Mouse (Mus musculus) heart, embryonic 11.5 days (tissue): ENCODE data around the gene Pah. TPM values are rescaled to one million over a fixed set of nuclear protein-coding genes. Genes with fewer than 3 reads are reported as not detected.

ENCODE experiments used
- ATAC-seq: fragments of 200-750 bp; cut with Nextera tagmentation; replicated peaks from 2 replicates; pipeline ENCODE4 v1.8.0; 2017; ENCODE audit warnings: moderate library complexity; ENCODE audit not compliant: insufficient number of reproducible peaks, low FRiP score, low TSS enrichment
- H3K27ac ChIP-seq: fragments of 300-500 bp; sonication (generic); 2 replicates; pipeline ENCODE4 v1.5.1; 2014; ENCODE audit warnings: mild to moderate bottlenecking, low read depth, low read length
- H3K27me3 ChIP-seq: fragments of 300-500 bp; sonication (generic); 2 replicates; pipeline ENCODE4 v1.6.1; 2014; ENCODE audit warnings: mild to moderate bottlenecking, low read length, mixed read lengths; ENCODE audit not compliant: control insufficient read depth, insufficient read depth
- H3K36me3 ChIP-seq: fragments of 300-500 bp; sonication (generic); 2 replicates; pipeline ENCODE4 v1.6.1; 2014; ENCODE audit warnings: mild to moderate bottlenecking, low read length, moderate library complexity, mixed read lengths; ENCODE audit not compliant: control insufficient read depth, insufficient read depth
- H3K4me1 ChIP-seq: fragments of 300-500 bp; sonication (generic); 2 replicates; pipeline ENCODE4 v1.6.1; 2014; ENCODE audit warnings: low read length; ENCODE audit not compliant: control insufficient read depth, insufficient read depth
- H3K4me2 ChIP-seq: fragments of 300-500 bp; sonication (generic); 2 replicates; pipeline ENCODE4 v1.6.1; 2014; ENCODE audit warnings: mild to moderate bottlenecking, moderate library complexity
- H3K4me3 ChIP-seq: fragments of 300-500 bp; sonication (generic); 2 replicates; pipeline ENCODE4 v1.5.1; 2014; ENCODE audit warnings: low read depth, low read length
- H3K9ac ChIP-seq: fragments of 300-500 bp; sonication (generic); 2 replicates; pipeline ENCODE4 v1.6.1; 2014; ENCODE audit warnings: mild to moderate bottlenecking, low read depth, low read length, moderate library complexity
- H3K9me3 ChIP-seq: fragments of 300-500 bp; sonication (generic); replicated peaks from 2 replicates; pipeline ENCODE4 v1.6.1; 2016; ENCODE audit warnings: low read length; ENCODE audit not compliant: control insufficient read depth
- WGBS: fragments of 180-500 bp; shearing (Covaris S2); extraction: QIAGEN DNeasy Blood & Tissue Kit; methylation state at CpG from one replicate; pipeline ENCODE4 v1.1.7; 2014; ENCODE audit not compliant: insufficient replicate concordance; 5-methylcytosine and 5-hydroxymethylcytosine counted together
- polyA plus RNA-seq: library from polyadenylated mRNA; unstranded; fragments of >200 nt; fragmentation: Nextera tagmentation; extraction: Ambion mirVana; gene quantifications from 2 replicates; pipeline ENCODE4 v1.2.1, GENCODE M21; 2014

Gene Pah
- polyA plus RNA-seq, 1 experiment from 2014 or later, result 0.31 TPM

GRCm38 (mm10) chr10:87497056-87497455 lies 24.5 kb upstream of the Pah start:
- Histone ChIP-seq H3K9me3 (0 out of 2 replicates have a peak, but pooled peaks cover 3% of the 10 kb centered on the region), H3K27me3 (peaks cover 73% of the 10 kb centered on the region), H3K4me2 (no peak overlapping the region), H3K4me3 (no peak overlapping the region), H3K36me3 (no peaks in the 10 kb centered on the region), H3K4me1 (peaks cover 3% of the 10 kb centered on the region; the same call in 1 of the 2 replicates), H3K9ac (no peak overlapping the region), H3K27ac (no peak overlapping the region)
- 82% methylated on average over 2 of the region's 2 CpGs for WGBS
- ATAC-seq, result no peak

- H3K9ac ChIP-seq, result no peak overlapping the region
- H3K36me3 ChIP-seq, result no peaks in the 10 kb centered on the region
- H3K4me3 ChIP-seq, result no peak overlapping the region
- 29% methylated on average over 20 of the region's 20 CpGs for WGBS
- no peak for ATAC-seq
- no peaks in the 10 kb centered on the region for H3K4me1 ChIP-seq
- no peak overlapping the region for H3K4me2 ChIP-seq
- no peak overlapping the region for H3K27ac ChIP-seq
- H3K9me3 ChIP-seq, result 0 out of 2 replicates have a peak, but pooled peaks cover 3% of the 10 kb centered on the region
- H3K27me3 ChIP-seq, result peaks cover 56% of the 10 kb centered on the region
These were observed 20.5 kb upstream of the Pah start for GRCm38 (mm10) chr10:87500926-87501658.

GRCm38 (mm10) chr10:87501659-87502042 lies 19.9 kb upstream of the Pah start:
- 18% methylated on average over 7 of the region's 7 CpGs for WGBS
- ATAC-seq, result no peak
- Histone ChIP-seq H3K9ac (no peak overlapping the region), H3K4me1 (no peaks in the 10 kb centered on the region), H3K9me3 (0 out of 2 replicates have a peak, but pooled peaks cover 3% of the 10 kb centered on the region), H3K4me3 (no peak overlapping the region), H3K27me3 (peaks cover 56% of the 10 kb centered on the region), H3K4me2 (no peak overlapping the region), H3K36me3 (no peaks in the 10 kb centered on the region), H3K27ac (no peak overlapping the region)

GRCm38 (mm10) chr10:87502283-87502682 lies 19.3 kb upstream of the Pah start:
- Histone ChIP-seq H3K36me3 (no peaks in the 10 kb centered on the region), H3K9me3 (0 out of 2 replicates have a peak, but pooled peaks cover 3% of the 10 kb centered on the region), H3K27me3 (peaks cover 53% of the 10 kb centered on the region), H3K9ac (no peak overlapping the region), H3K4me3 (no peak overlapping the region), H3K4me1 (no peaks in the 10 kb centered on the region), H3K4me2 (no peak overlapping the region), H3K27ac (no peak overlapping the region)
- ATAC-seq, result no peak
- WGBS, result 27% methylated on average over 5 of the region's 5 CpGs

- H3K4me3 ChIP-seq, result no peak overlapping the region
- WGBS, result 3% methylated on average over 10 of the region's 10 CpGs
- H3K27me3 ChIP-seq, result peaks cover 46% of the 10 kb centered on the region
- no peak overlapping the region for H3K9ac ChIP-seq
- H3K4me1 ChIP-seq, result no peaks in the 10 kb centered on the region
- H3K4me2 ChIP-seq, result no peak overlapping the region
- no peak for ATAC-seq
- no peak overlapping the region for H3K27ac ChIP-seq
- H3K36me3 ChIP-seq, result no peaks in the 10 kb centered on the region
- H3K9me3 ChIP-seq, result no peaks in the 10 kb centered on the region
These were observed 17.6 kb upstream of the Pah start for GRCm38 (mm10) chr10:87503946-87504345.

- no peak for ATAC-seq
- Histone ChIP-seq H3K36me3 (no peaks in the 10 kb centered on the region), H3K9ac (no peak overlapping the region), H3K4me1 (no peaks in the 10 kb centered on the region), H3K4me2 (no peak overlapping the region), H3K9me3 (no peaks in the 10 kb centered on the region), H3K27ac (no peak overlapping the region), H3K4me3 (no peak overlapping the region), H3K27me3 (peaks cover 7% of the 10 kb centered on the region)
- WGBS, result 86% methylated on average over 4 of the region's 4 CpGs
These were observed 13.0 kb upstream of the Pah start for GRCm38 (mm10) chr10:87508581-87508980.

GRCm38 (mm10) chr10:87513052-87513451 lies 8.5 kb upstream of the Pah start:
- H3K36me3 ChIP-seq, result no peaks in the 10 kb centered on the region
- no peak overlapping the region for H3K9ac ChIP-seq
- no peaks in the 10 kb centered on the region for H3K9me3 ChIP-seq
- no peak overlapping the region for H3K4me2 ChIP-seq
- ATAC-seq, result no peak
- H3K4me3 ChIP-seq, result no peak overlapping the region
- no peak overlapping the region for H3K27ac ChIP-seq
- no peaks in the 10 kb centered on the region for H3K27me3 ChIP-seq
- no peaks in the 10 kb centered on the region for H3K4me1 ChIP-seq

- Histone ChIP-seq H3K27ac (no peak overlapping the region), H3K27me3 (no peaks in the 10 kb centered on the region), H3K36me3 (no peaks in the 10 kb centered on the region), H3K4me2 (no peak overlapping the region), H3K9ac (no peak overlapping the region), H3K9me3 (no peaks in the 10 kb centered on the region), H3K4me3 (no peak overlapping the region), H3K4me1 (no peaks in the 10 kb centered on the region)
- no peak for ATAC-seq
- 77% methylated on average over 2 of the region's 2 CpGs for WGBS
These were observed 3.0 kb upstream of the Pah start for GRCm38 (mm10) chr10:87518585-87518984.
